In genomic region chr7:111080026-111080425, GRCm38 (mm10) we compare ENCODE assay signal across 8 mouse cellular contexts. TPM values are rescaled to one million over a fixed set of nuclear protein-coding genes. Genes with fewer than 3 reads are reported as not detected.
DNase-seq lines count a peak whose midpoint lies in the region; ATAC-seq lines count a peak whose summit lies in the region.

No protein-coding gene starts in this region.

- H3K27me3 ChIP-seq in lung, embryonic 16.5 days (ENCODE audit: control insufficient read depth, insufficient read depth, low read depth, low read length): no peaks in the 10 kb centered on the region
- H3K27me3 ChIP-seq in embryonic facial prominence, embryonic 13.5 days: no peaks in the 10 kb centered on the region
- H3K27me3 ChIP-seq in intestine, embryonic 15.5 days (replicated peaks): no peaks in the 10 kb centered on the region

- H3K9me3 ChIP-seq in lung, embryonic 16.5 days (ENCODE audit: control insufficient read depth, low read length): no peaks in the 10 kb centered on the region
- H3K9me3 ChIP-seq in embryonic facial prominence, embryonic 13.5 days: no peaks in the 10 kb centered on the region
- H3K9me3 ChIP-seq in intestine, embryonic 15.5 days: no peaks in the 10 kb centered on the region

- ATAC-seq in lung, embryonic 16.5 days (ENCODE audit: low read depth): no peak
- ATAC-seq in embryonic facial prominence, embryonic 13.5 days (ENCODE audit: insufficient number of reproducible peaks, insufficient read depth, low FRiP score, low TSS enrichment, low read depth): no peak
- no peak for ATAC-seq in intestine, embryonic 15.5 days
- ATAC-seq in megakaryocyte progenitor cell, adult 5-6 weeks (replicated peaks; ENCODE audit: poor library complexity): no peak

- no peak overlapping the region; the same call in 1 of the 2 replicates for H3K4me2 ChIP-seq in lung, embryonic 16.5 days (ENCODE audit: low read depth, low read length)
- H3K4me2 ChIP-seq in embryonic facial prominence, embryonic 13.5 days: peak overlapping the region; percentile 83
- peak overlapping the region; percentile 76; the same call in 1 of the 2 replicates for H3K4me2 ChIP-seq in intestine, embryonic 15.5 days (replicated peaks)

- 70% methylated on average over 8 of the region's 8 CpGs for WGBS in lung, embryonic 16.5 days
- 77% methylated on average over 8 of the region's 8 CpGs for WGBS in embryonic facial prominence, embryonic 13.5 days
- 85% methylated on average over 8 of the region's 8 CpGs for WGBS in intestine, embryonic 15.5 days

- H3K27ac ChIP-seq in lung, embryonic 16.5 days (ENCODE audit: low read length): no peak overlapping the region
- no peak overlapping the region for H3K27ac ChIP-seq in embryonic facial prominence, embryonic 13.5 days
- H3K27ac ChIP-seq in intestine, embryonic 15.5 days: no peak overlapping the region

- DNase-seq in lung, postnatal 25 days (ENCODE audit: low spot score): no peak
- peak; percentile 14 for DNase-seq in naive thymus-derived CD4-positive, alpha-beta T cell, adult 2 months (ENCODE audit: low read depth)
- no peak for DNase-seq in thymus, postnatal 10 days (ENCODE audit: low spot score in 2 of 2)
- DNase-seq in cerebellum, postnatal 25 days: no peak

- H3K36me3 ChIP-seq in lung, embryonic 16.5 days (ENCODE audit: control insufficient read depth, insufficient read depth, low read length): peaks cover 52% of the 10 kb centered on the region
- peaks cover 61% of the 10 kb centered on the region for H3K36me3 ChIP-seq in embryonic facial prominence, embryonic 13.5 days
- H3K36me3 ChIP-seq in intestine, embryonic 15.5 days: peaks cover 30% of the 10 kb centered on the region

- no peak overlapping the region for H3K9ac ChIP-seq in lung, embryonic 16.5 days (ENCODE audit: low read length)
- no peak overlapping the region for H3K9ac ChIP-seq in embryonic facial prominence, embryonic 13.5 days
- no peak overlapping the region for H3K9ac ChIP-seq in intestine, embryonic 15.5 days

- H3K4me3 ChIP-seq in lung, embryonic 16.5 days (ENCODE audit: low read length): peak overlapping the region; percentile 98; the same call in 1 of the 2 replicates
- no peak overlapping the region for H3K4me3 ChIP-seq in embryonic facial prominence, embryonic 13.5 days
- H3K4me3 ChIP-seq in intestine, embryonic 15.5 days (replicated peaks): no peak overlapping the region

- peaks cover 20% of the 10 kb centered on the region for H3K4me1 ChIP-seq in lung, embryonic 16.5 days (replicated peaks; ENCODE audit: control insufficient read depth, insufficient read depth, low read length)
- peaks cover 25% of the 10 kb centered on the region for H3K4me1 ChIP-seq in embryonic facial prominence, embryonic 13.5 days
- peaks cover 6% of the 10 kb centered on the region for H3K4me1 ChIP-seq in intestine, embryonic 15.5 days (replicated peaks)

RNA-seq across cellular contexts. Expression of gene Eif4g2, which starts 2.8 kb away (rescaled TPM):
- polyA plus RNA-seq in lung, embryonic 16.5 days (2015; fragmentation: Nextera tagmentation; extraction: Ambion mirVana): 754 and 831 TPM in 2 replicates
- polyA plus RNA-seq in embryonic facial prominence, embryonic 13.5 days (2015; fragmentation: Nextera tagmentation; extraction: Ambion mirVana): 810 and 879 TPM in 2 replicates
- 632 and 726 TPM in 2 replicates for polyA plus RNA-seq in intestine, embryonic 15.5 days (2015; fragmentation: Nextera tagmentation; extraction: Ambion mirVana)
- 1,230 and 1,245 TPM in 2 replicates for total RNA-seq in megakaryocyte progenitor cell, adult 5-6 weeks (2015)
- 669 and 710 TPM in 2 replicates for total RNA-seq in megakaryocyte progenitor cell, adult 5-6 weeks (2017)

RNA-seq across cellular contexts. Expression of gene Ctr9, which starts 51.3 kb away (rescaled TPM):
- 59.6 and 62.9 TPM in 2 replicates for polyA plus RNA-seq in lung, embryonic 16.5 days (2015; fragmentation: Nextera tagmentation; extraction: Ambion mirVana)
- polyA plus RNA-seq in embryonic facial prominence, embryonic 13.5 days (2015; fragmentation: Nextera tagmentation; extraction: Ambion mirVana): 82.4 and 88.9 TPM in 2 replicates
- polyA plus RNA-seq in intestine, embryonic 15.5 days (2015; fragmentation: Nextera tagmentation; extraction: Ambion mirVana): 51.3 and 54.6 TPM in 2 replicates
- 34.7 and 37.1 TPM in 2 replicates for total RNA-seq in megakaryocyte progenitor cell, adult 5-6 weeks (2015)
- 73.5 and 78.5 TPM in 2 replicates for total RNA-seq in megakaryocyte progenitor cell, adult 5-6 weeks (2017)
